Mouse (Mus musculus): ENCODE measurements at regions not wholly inside any gene's neighbourhood (a gene's known extent, or its start where the extent isn't known, plus 50 kb on each side); places are given as distances from the start of the nearest gene placed in this dataset.

DNA sequence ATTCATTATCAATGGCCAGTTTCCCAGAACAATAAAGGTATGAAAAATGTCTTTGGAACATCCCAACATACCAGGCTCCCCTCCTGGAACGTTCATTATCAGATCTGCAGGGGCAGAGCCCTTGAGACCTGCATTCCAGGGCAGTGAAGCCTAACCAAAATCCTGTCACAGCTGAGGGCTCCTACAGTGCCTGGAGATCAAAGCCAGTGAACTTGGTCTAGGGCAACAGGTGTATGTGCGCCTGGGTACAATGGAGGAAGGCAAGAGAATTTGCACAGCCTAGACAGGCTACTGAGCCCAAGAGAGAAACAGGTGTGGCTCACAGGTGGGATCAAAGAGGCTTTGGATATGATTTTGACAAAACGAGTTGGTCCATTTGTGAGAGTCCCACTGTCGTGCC lies 335.6 kb downstream of the Efnb2 start:
- TF ChIP-seq POLR2A (IDR thresholded peaks at IDR 0.05; ENCODE audit: low read depth, low read length) (no peak), CTCF (IDR thresholded peaks at IDR 0.05; ENCODE audit: extremely low read depth, insufficient read depth, insufficient read length, insufficient replicate concordance) (no peak)
